Mouse (Mus musculus): ENCODE results near the gene Rp2.

Rp2 gene

DNA sequence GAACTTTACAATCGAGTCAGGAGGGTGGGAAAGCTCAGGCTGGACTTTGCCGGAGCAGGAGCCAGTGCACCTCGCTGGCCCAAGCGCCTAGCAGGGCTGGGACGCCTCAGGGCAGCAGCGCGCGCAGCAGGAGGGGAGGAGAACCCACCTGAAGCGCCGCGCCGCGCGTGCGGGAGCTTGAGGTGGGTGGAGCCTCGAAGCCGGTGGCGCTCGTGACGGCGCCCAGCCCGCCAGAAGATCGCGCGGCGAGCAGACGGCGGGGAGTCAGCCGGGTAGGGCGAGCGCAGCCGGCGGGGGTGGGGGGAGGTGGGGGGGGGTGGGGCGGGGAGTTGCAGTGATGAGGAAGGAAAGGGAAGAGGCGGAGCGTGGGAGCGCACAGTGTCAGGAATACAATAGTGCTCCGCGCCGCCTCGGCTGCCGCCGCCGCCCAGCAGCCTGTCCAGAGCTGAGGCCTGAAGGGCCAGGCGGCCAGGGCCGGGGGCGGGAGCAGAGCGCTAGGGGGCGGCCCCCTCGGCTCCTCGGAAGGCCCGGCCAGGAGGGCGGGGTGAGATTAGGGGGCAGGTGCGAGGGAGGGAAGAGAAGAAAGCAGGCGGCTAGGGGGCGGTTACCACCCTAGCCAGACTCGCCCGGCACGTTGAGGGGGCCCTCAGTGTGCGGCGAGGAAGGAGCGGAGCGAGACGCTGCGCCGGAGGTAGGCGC is 61.0 kb downstream of the Rp2 start, which contains the start of gene Jade3:
Gene Jade3, plus strand, starts transcription at position 549 of the 699 bp plus-strand sequence.
- peak; percentile 60 to 81 for DNase-seq (ENCODE audit: low spot score in 2 of 2)

DNA sequence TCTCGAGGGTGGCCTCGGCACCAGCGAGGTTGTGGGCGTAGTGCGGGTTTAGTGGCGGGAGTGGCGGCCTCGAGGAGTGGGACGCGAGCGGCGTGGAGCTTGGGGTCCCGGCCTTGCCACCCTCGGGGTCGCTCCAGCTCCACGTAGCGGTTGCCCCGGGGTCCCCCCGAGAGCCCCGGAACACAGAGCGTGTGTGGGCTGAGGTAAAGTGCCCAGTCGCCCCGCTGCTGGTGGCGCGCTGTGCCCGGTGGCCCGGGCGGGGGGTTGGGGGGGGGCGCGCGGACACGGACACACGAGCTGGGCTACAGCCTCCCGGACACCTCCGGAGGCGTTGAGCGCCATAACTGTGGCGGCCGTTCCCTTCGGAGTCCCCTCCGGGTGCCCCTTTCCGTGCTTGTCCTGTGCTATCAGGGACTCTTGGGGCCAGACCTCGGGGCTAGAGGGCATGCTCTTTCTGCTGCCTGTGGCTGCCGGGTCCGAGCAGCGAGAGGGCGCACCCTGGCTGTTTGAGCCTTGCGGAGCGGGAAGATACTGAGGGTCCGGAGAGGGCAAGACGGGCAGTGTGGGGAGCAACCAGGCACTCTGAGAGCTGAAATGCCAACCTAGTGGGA is 61.7 kb downstream of the Rp2 start:
- DNase-seq (ENCODE audit: low spot score in 2 of 2) = peak; percentile 7 to 17

All from urinary bladder, postnatal 36 days (tissue).